Mouse (Mus musculus) cerebellum, postnatal 14 days (tissue): ENCODE data around the gene Rfx5.
"Not testable (repeated sequence)": the region's sequence is repeated elsewhere in the genome, so short reads cannot be mapped to it uniquely, and the experiment has no call there.

Source experiments
- DNase-seq, 2 experiments: peaks; one replicate each; pipeline ENCODE4 v3.0.0; 2021; ENCODE audit warnings: mixed read lengths in 2 of 2

Gene Rfx5

GRCm38 (mm10) chr3:94953764-94954616, at the start of gene Rfx5:
Gene Rfx5 (plus strand): TSS chr3:94954075.
- peak; percentile 93 to 95 for DNase-seq

- DNase-seq, result not testable (repeated sequence)
Observed at GRCm38 (mm10) chr3:94904759-94905158, 49.1 kb upstream of the Rfx5 start.

DNA sequence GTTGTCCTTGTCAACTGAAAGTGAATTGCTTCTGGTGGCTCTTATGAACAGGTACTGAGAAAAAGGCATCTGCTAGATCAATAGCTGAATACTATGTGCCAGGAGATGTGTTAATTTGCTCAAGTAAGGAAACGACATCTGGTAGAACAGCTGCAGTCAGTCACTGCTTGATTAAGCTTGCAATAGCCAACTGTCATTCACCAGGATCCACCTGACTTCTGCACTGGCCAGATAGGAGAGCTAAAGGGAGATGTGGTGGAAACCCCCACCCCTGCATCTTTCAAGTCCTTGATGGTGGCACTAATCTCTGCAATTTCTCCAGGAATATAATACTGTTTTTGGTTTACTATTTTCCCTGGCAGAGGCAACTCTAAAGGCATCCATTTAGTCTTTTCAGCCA, 47.4 kb upstream of the Rfx5 start:
- no peak for DNase-seq

DNA sequence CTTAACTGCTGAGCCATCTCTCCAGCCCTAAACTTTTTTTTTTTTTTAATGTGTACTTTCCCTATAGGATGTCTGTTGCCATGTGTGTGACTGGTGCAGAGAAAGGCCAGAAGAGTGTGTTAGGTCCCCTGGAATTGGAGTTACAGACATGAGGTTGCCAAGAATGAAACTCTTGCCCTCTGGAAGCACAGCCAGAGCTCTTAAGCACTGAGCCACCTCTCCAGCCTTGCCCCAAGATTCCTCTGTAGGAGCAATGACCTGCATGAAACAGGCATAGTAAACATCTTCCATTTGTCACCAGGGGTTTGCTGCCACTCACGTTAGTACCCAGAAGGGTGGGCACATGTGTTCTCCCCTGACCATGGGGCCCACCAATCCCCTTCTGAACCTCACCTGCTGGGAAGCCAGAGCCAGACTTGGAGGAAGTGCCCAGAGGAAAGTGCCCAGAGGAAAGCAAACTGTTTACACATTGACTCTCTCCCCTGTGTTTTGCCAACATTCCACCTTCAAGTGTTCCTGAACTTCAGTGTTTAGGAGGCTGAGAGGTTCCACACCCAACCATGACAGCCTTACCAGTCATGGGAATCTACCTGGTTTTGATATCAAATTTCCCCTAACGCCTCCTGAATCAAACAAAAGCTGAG, 42.7 kb upstream of the Rfx5 start:
- DNase-seq, result no peak

DNA sequence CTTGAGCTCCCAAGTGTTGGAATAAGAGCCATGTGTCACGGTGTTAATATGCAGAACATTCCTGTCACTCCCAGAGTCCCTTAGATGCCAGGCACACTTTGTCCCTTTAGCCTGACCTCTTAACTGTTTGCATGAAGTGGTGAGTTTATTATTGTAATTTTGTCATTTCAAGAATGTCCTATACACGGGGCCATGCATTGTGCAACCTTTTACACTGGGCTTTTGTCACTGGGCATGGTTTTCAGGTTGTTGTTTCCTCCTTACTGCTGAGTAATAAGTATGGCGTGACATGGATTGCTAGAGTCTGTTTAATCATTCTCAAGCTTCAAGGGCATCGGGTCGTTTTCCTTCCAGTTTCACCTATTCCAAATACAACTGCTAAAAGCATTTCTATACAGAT, 40.1 kb upstream of the Rfx5 start:
- no peak for DNase-seq

- no peak for DNase-seq
Observed at GRCm38 (mm10) chr3:94915903-94916741, 37.8 kb upstream of the Rfx5 start.

DNA sequence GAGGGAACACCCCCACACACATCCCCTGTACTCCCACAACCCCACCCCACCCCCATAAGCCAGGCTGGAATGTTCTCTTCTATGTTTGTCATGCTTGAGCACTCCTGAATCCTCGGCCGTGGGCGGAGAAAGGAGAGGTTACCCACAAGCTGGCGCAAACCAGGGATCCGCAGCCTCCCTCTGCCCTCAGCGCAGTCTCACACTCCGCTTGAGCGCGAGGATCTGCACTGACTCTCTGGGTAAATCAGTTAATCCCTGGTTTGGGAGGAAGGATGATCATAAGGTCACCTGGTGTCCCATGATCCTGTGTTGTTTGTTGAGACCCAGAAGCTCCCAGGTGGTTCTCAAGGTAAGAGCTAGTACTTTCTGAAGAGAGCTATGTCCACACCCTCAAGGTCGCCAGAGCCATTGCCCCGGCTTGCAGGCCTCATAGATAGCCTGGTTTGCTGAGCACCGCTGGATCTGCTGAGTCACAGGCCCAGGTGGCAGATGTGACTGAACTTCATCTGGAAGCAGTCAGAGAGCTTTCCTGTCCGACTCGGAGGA, 36.0 kb upstream of the Rfx5 start:
- peak in 1 of 2 experiments; percentile 13 for DNase-seq

- DNase-seq, result no peak
Observed at GRCm38 (mm10) chr3:94918845-94919244, 35.0 kb upstream of the Rfx5 start.

DNA sequence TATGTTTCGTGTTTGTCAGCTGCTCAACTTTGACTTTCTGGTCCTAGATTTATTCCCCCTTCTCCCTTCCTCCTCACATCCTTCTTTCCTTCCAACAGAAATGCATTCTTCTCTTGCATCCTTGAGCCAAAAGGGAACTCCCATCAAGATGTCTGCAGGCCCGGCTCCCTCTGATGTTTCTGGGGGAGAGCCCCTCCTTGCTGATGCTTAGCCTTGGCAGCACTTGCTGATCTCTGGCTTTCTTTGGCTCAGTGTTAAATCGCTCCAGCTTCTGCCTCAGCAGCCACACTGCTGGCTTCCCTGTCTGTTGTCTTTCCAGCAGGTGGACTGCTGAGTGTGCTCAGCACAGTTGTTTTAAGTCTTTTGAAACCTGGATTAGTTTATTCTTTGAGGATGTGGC, 32.8 kb upstream of the Rfx5 start:
- DNase-seq, result no peak

DNA sequence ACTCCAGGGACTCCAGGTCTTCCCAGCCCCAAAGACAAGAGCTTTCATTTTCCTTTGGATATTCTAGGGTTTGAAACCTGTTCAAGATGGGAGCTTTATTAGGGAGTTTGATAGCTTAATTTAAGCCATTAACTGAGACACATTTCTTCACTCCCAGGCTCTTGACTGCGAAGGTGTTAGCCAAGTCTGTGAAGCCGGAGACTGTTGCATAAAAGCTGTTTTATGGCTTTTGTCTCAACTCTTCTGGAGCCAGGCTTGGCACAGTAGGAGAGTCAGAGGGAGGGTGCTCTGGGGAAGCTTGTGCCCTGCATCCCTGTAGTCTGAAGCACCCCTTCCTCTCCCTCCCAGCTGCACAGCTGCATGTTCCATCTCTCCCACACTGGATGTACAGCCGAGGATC, 31.5 kb upstream of the Rfx5 start:
- no peak for DNase-seq

DNA sequence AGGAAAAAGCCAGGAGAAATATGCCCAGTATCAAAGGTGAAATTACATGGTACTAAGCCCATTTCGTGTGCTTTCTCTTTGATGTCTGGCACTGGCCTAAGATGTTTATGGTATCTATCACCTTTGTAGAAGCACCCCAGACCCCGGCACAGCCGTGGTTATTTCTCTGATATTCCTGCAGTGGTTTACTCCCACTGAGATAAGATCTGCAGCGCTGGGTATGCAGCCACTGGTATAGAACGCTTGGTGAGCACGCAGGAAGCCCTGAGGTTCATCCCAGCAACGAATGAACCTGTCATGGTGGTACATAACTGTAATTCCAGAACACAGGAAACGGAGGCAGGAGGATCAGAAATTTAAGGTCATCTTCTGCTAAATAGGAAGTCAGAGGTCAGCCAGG, 29.2 kb upstream of the Rfx5 start:
- DNase-seq, result no peak

DNA sequence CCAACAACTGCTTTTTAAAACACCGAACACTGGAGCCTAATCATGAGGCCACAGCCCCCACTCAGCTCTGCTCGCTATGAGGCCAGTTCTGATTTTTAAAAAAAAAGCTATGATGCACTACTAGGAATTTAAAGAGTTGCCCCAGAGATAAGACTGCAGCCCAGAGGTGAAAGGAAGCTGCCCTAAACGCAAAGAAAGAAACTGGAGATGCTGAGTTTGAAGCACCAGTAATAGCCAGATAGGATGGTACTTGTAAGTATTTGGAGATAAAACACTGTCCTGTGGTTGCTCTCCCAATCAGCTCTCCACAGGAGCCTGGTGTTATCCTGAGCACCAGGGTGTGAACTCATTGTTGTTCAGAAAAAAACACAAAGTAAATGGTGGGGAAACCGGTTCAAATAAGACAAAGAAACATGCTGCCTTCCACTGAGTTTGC, 27.6 kb upstream of the Rfx5 start:
- not testable (repeated sequence) for DNase-seq

GRCm38 (mm10) chr3:94928979-94929378, 24.9 kb upstream of the Rfx5 start:
- DNase-seq, result not testable (repeated sequence)

DNA sequence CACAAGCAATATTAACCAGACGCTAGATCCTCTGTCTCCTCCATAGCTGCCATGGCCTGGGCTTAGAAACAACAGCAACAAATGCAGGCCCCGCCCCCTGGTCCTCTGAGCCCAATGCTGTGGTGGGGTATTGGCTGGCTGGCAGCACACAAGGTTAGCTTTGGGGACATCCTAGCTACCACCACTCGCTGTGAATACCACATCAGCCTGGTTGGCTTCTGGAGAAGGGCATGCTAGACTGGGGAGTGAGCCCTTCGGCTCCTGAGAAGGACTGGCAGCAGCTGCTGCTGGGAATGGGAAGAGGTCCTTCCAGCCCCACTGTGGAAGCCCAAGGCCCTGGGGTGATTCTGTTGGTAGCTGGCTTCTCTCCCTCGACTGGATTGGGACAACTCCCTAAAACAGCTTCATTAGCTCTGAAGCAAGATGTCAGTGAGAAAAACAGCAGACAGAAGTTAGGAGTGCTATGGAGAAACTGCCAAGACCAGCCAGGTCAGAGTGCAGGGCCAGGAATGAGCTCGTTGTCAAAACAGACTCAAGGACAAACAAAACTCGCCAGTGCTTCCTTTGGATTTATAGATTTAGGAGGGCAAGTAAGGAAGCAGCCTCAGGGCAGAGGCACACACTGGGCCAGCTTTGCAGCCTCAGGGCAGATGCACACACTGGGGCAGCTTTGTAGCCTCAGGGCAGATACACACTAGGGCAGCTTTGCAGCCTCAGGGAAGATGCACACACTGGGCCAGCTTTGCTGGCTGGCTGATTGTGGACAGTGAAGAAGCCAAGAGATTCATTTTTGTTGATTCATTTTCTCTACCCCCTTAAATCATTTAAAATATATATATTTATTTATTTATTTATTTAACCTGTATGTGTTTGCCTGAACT, 23.2 kb upstream of the Rfx5 start:
- not testable (repeated sequence) for DNase-seq

DNA sequence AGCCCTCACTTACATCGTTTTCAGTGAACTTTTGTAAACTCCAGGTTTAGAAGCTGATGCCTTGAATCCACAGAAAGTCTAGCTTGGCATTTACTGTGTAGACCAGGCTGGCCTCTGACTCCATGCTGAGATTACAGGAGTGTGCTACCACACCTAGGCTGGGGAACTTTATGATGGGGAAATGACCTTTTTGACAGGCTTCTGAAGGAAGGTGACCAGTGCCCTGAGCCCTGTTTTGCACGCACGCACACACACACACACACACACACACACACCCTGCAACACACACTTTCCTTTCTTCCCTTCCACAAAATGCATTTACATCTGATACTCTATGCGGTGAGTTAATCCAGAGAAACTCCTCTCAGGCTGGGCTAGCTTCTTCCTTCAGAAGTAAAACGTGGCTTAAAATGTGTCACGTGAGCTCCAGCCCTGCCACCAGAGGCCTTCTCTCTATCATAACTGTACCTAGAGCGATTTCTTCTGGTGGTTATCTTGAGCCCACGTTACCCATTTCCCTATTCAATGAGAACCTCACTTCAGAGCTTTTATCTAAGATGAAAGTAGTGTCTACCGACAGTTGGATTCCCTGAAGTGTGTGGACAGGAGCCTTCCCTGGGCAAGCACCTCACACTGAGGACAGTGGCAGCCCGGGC, 22.3 kb upstream of the Rfx5 start:
- DNase-seq, result not testable (repeated sequence)

- not testable (repeated sequence) for DNase-seq
Observed at GRCm38 (mm10) chr3:94932279-94932678, 21.6 kb upstream of the Rfx5 start.

DNA sequence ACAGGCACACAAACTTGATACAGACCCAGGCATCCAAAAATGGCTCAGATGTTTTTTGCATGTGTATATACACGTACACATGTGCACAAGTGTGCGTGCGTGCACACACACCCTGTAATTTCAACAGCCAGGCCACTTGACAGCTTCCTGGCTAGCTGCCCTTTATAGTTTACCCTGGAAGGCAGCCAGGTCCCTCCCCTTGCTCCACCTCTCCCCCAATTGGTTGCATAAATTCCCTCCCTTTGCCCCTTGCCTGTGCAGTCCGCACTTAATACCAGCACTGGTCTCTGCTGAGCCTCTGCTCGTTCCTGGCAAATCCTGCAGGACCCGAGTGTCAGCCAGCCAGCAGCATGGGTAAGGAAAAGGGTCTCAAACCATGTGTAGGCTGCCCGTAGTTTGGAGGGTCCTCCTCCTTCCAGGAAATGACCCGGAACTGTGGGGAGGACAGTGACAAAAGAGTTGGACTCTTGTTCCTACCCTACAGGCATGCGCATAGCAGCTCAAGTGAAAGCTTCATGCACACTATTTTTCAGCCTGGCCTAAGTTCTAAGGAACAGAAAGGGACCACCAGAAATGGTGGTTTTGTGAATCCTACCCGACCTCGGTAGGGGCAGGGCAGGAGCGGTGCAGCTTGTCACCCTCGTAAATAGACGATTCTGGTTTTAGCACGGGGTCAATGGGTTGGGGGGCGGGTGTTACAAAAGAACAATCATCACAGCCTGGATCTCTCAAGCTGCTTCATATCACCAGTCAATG, 20.9 kb upstream of the Rfx5 start, which contains the start of gene Selenbp1:
TSS of gene Selenbp1 (plus strand) at position 248 of the 756 bp plus-strand sequence.
- peak; percentile 59 to 75 for DNase-seq

GRCm38 (mm10) chr3:94933604-94934003, 20.3 kb upstream of the Rfx5 start:
- not testable (repeated sequence) for DNase-seq

DNA sequence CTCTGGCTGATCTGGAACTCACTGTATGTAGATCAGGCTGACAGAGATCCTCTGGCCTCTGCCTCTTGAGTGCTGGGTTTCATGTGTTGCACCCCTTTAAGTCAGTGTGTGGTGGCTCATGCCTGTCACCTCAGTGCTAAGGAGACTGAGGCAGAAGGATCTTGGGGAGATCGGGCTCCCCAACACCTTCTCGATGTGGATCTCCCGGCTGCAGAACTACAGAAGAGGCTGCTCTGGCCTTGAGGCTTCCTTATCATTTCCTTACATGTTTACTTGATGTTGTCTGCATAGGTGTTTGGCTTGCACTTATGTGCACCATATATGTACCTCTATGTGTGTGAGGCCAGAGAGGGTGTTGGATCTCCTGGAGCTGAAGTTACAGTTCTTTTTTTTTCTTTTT, 19.3 kb upstream of the Rfx5 start:
- DNase-seq, result not testable (repeated sequence)

- not testable (repeated sequence) for DNase-seq
Observed at GRCm38 (mm10) chr3:94935332-94935731, 18.5 kb upstream of the Rfx5 start.
